Mouse (Mus musculus): ENCODE results near the gene Slc36a2.
"Not testable (repeated sequence)": the region's sequence is repeated elsewhere in the genome, so short reads cannot be mapped to it uniquely, and the experiment has no call there.

- TF ChIP-seq CTCF (IDR thresholded peaks at IDR 0.05; ENCODE audit: control insufficient read depth, insufficient read depth, insufficient replicate concordance, low read depth, low read length); POLR2A (IDR thresholded peaks at IDR 0.05; ENCODE audit: control insufficient read depth, low read depth, low read length): not testable (repeated sequence)
Observed at GRCm38 (mm10) chr11:55113861-55114250, 71.0 kb downstream of the Slc36a2 start.
